Mouse (Mus musculus) gastrocnemius, postnatal 36 days (tissue): ENCODE results near the gene Arhgap32. TPM values are rescaled to one million over a fixed set of nuclear protein-coding genes. Genes with fewer than 3 reads are reported as not detected.

Source experiments
- DNase-seq, 2 experiments: peaks; one replicate each; pipeline ENCODE4 v3.0.0; 2022
- intact Hi-C: fragments of 180-260 bp; cut with DNase I; formaldehyde crosslinking; loops from one replicate; pipeline ENCODE4 v1.15.1; 2025
- total RNA-seq, 2 experiments: library from RNA; stranded (reverse); gene quantifications; 2 replicates each; pipeline ENCODE4 v1.2.3; 2021

Arhgap32 gene
- total RNA-seq, 2 experiments from 2014 or later: 4.5 to 6.0 TPM

DNA sequence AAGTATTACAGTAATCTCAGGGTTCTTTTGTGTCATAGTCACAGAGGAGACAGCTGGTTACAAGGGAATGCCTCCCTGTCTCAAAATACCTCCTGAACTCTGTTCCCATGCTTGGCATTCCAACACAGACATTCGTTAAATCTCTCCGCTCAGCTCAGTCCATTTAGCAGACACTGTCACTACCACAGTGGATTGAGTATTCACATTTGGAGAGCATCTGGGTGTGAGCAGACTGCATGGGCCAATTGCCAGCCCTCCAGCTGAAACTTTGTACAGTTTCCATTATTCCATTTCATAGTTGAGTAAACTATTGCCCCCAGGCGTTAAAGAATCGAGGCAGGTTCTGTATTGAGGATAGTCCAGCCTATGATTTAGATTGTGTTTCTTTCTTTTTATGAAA, 60.7 kb downstream of the Arhgap32 start:
- DNase-seq: no peak
- intact Hi-C loops: no loop called here

DNA sequence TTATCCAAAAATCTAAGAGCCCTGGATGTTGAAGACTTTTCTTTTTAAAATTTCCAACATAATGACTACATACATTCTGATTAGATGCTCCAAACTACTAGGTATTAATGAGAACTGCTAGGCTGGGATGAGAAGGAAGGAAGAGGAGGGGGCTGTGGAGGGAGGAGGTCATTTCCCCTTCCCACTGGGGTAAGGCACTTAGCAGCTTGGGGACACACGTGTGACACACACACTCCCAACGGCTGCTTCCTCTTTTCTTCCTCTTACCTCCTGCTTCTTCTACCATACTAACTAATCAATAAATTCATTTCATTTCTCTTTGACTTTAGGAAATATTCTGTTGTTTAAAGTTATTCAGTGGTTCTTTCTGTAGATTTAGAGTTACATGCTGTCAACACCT, 65.2 kb downstream of the Arhgap32 start:
- intact Hi-C loops: no loop called here
- DNase-seq: no peak

DNA sequence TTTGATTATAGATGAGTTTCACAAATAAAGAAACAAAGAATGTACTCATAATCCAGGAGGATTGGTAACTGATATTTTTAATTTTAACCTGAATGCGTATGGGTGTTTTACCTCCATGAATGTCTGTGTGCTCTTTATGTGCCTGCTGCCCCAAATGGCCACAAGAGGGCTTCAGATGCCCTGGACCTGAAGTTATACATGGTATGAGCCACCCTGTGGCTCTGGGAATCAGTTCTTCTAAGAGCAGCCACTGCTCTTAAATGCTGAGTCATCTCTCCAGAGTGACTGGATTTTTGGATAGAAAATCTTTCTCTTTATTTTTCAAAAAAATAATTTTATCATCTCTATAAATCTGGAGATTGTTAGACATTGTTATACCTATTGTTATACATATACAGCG, 70.6 kb downstream of the Arhgap32 start:
- DNase-seq: no peak
- intact Hi-C loops: no loop called here

DNA sequence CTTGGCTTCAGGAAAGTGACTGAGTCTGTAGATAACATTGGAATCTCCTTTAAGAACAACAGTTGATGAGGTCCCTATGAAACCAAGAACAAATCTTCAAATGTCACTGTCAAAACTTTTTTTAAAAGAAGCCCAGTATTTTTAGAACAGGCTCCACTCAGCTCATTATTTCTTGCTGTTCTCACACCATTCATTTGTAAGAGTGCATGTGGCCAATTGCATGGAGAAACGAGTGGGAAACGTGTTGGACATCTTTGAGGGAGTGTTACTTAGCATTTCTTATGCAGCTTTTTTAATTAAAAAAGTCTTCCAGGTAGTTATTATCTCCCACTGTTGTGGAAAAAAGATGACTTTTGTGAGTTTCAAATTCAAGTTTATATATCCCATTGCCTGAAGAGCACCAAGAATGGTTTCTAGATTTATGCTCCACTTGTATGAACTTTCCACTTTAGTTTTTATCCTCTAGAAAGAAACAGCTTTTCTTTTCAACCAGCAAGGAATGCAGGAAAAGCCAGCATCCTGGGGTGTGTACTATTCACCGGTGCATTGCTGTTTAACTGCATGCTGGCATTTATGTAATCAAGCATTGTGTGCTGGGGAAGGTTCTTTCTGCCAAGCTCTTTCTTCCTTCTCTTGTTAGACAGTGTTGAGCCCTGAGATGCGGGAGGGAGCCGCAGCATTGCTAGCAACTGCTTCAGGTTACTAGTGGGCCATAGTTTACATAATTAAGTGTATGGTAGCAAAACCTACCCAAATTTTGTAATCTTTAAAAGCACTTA, 76.5 kb downstream of the Arhgap32 start:
- no peak for DNase-seq
- intact Hi-C loops: no loop called here

DNA sequence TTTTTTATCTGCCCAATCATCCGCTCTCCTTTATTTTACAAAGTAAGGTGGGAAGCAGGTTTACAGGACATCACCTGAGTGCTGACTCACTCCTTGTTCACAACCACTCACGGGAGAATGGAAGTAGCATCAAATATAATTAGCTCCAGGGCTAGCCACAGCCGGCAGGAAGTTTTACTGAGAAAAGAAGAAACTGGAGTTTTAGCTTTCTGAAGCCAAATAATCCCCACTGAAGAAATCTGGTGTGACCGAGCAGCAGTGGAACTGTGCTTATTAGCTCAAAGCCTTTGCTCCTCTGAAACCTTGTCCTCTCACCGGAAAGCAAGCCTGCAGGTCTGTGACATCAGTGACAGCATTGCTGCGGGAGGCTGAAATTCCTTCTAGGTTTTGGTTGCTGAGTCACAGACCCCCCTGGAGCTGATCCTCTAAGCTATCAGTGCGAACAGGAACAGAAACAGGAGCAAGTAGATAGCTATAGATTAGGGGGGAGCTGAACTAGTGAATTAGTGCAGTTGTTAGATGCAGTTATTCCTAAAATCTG, 88.6 kb downstream of the Arhgap32 start:
- intact Hi-C loops: no loop called here
- DNase-seq: no peak

DNA sequence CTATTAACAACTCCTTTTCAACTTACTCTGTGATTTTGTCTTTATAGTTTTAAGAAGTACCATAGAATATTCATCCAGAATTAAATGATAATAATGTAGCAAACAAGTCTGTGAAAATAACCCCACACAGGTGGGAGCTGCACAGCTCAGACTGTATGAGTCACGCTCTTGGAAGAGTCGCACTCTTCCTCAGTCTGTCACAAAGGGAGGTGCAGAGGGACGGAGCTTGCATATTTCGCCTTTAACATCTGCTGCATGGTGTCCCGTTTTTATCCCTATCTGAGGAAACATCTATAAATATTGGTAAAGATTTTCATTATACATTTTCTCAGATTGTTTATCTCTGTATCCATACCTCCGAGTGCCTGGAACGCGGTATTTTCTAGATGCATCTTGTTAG, 91.2 kb downstream of the Arhgap32 start:
- no peak for DNase-seq
- intact Hi-C loops: no loop called here

DNA sequence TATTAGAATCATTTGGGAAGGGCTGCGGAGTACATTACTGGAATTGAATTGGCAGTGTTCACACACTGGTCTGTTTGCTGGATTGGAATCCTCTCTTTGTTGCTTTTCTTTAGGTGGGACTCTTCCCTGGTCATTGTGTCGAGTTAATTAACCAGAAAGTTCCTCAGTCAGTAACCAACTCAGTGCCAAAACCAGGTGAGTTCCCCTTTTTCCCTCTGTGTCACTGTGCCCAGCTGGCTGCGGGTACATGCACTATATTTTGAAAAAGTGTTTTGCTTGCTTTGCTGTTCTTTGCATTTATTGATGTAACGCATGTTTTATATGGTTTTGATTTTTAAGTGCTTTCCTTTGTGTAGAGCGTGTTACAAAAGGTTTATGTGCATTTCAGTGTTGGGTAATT, 92.1 kb downstream of the Arhgap32 start:
- DNase-seq: no peak
- intact Hi-C loops: no loop called here

DNA sequence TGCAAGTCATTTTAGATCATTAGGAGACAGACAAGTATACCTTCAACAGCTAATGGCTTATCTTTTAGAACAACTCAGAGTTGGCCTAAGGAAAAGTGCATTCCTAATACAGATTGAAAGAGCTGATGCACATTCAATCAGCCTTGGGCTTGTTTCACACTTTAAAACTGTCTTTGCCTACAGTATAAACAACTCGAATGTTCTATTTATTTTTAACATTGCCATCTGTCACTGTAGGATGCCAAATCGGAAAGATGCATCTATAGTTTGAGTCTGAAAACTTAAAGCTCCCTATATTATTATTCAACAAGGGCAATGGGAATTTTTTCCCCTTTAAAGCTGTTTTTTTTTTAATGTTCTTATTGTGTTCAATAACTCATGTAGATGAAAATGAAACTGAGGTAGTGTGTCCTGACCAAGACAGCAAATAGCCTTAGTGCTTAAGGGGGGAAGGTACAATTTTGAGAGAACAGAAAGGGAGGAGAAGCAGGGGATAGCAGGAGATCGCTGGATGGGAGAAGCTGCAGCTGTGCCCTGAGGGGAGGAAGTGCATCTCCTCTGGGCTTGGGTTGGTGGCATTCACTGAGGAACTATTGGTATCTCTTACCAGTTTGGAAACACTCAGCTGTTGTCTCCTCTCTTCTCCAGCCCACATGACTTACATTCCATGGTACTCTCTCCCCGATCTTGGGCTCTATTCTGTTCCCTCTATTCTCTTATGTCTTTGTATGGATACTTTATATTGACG, 101.1 kb downstream of the Arhgap32 start:
- intact Hi-C loops: no loop called here
- no peak for DNase-seq

DNA sequence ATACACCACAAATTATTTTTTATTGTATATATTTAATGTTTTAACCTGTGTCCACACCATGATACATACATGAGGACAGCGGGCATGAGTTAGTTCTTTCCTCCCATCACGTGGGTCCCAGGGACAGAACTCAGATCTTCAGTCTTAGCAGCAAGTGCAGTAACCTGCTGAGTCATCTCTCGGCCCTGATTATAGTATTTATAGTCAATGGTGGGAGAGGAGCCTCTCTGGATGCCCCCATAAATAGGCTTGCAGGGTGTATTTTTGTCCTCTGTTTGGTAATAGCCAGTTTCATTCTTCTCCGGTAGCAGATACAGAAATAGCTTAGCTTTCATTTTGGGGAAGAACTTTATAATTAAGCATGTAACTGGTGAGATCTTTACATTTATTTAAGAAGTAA, 103.5 kb downstream of the Arhgap32 start:
- intact Hi-C loops: no loop called here
- DNase-seq: no peak

DNA sequence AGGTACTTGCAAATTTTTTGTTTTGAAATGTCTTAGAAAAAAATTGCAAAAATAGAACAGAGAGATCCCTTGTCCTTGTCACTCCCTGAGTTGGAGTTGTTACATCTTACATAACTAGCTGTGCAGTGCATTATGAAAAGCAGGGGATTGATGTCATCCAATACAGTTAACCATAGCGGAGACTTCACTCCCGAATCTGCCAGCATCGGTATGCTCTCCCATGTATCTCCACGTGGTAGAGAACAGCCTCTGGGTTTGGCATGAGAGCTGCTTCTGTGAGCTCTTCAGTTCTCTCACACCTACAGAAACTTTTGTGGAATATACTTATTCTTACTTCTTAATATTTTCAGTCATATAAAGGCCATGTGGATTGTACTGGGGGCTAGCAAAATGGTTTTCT, 106.2 kb downstream of the Arhgap32 start:
- intact Hi-C loops: no loop called here
- no peak for DNase-seq

DNA sequence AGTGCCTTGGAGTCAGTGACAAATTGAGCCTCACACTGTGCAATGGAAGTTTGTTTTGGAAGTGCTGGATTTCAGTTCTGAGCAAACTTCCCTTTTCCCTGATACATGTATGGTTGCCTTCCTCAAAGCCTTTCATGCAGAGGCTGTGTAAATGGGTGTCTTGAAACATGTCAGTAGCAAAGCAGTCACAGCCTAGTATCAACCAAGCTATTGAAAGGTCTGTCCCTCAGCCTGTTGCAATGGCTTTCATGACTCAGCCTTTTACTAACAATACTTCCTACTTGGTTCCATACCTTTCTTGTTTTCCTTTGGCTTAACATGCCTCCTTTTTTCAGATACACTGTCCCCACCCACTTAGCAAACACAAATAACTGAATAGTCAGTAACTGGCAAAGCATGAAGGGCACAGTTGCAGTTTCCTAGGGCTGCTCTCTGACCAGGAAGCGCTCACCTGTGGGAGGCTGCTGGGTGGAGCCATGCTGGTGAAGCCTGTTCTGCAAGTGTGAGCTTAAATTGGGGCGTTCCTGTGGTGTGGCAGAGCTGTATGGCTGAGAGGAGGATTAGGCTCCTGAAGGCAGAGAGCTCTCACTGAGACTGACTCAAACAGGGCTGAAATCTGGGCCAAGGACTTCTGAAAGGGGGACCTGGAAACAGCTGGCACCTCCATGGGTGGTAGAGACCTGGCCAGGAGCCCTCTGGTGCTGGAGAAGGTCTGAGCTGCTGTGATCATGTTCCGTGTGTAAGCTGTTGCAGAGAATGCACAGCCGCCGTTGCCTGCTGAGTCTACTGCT, 108.0 kb downstream of the Arhgap32 start:
- DNase-seq: no peak
- intact Hi-C loops: no loop called here

DNA sequence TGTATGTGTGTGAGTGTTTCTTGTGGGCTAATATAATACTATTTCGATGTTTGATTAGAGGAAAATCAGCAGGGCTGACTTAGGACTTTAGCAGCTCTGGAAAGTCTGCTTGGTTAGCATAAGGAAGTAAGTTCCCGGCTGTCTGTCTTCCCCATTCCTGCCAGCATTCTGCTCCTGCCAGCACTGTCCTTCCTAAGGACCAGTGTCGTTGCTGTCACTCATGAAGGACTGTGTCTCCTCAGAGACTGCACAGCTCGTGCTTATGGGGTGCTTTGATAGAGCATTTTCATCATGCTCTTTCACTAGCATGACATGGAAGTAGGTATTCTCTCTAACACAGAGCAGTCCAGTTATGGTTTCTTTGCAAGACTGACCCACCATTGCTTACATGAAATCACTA, 109.0 kb downstream of the Arhgap32 start:
- no peak for DNase-seq
- intact Hi-C loops: no loop called here

DNA sequence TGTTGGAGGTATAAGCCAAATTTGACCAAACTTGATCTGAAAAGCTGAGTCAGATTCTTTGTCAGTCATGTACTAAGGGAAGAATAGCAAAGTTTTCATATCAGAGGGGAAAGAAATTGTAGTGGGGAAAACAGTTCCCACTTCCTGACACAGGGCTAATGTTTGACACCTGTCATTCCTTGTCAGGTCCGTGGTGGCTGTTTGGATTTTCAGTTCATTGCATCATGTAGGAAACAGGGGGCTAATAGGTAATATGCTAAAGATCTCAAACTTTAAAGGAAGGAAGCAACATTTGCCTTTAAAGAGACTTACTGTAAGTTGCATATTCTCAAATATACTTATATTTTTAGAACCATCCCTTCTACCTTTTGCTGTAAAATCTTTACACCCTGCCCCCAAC, 109.6 kb downstream of the Arhgap32 start:
- intact Hi-C loops: no loop called here
- no peak for DNase-seq

DNA sequence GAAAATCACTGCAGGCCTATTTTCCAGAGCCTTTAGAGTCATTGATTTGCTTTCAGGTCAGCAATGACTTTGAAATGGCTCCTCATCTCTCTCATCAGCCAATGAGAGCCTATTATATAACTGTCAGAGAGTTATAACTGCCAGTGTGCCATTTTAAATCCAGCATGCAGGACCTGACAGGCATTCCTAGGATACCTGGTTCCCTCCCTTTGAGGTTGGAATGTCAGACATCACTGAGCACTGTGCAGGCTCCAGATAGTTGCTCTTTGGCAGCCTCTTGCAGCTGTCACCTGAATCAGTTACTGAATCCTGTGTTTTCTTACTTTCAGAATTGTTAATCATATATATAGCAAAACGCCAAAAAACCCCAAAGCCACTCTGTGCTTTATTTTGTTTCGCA, 111.1 kb downstream of the Arhgap32 start:
- no peak for DNase-seq
- intact Hi-C loops: no loop called here

DNA sequence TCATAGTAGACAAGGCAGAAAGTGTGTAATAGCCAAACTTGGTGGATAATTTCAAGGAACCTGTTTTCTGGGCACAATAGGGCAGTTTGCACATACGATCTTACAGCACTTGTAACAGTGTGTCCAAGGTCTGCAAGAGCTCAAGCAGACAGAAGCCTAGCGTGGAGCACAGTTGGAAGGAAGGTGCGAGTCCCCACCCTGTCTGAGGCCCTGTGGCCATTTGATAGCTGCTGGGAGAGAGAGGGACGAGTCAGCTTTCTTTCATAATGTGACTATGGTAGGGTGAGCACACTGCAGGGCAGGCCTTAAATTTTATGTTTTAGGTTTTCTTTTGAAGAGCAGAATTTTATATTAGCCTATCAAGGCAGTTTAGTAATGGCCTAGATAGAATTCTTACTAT, 117.7 kb downstream of the Arhgap32 start:
- no peak for DNase-seq
- intact Hi-C loops: no loop called here

DNA sequence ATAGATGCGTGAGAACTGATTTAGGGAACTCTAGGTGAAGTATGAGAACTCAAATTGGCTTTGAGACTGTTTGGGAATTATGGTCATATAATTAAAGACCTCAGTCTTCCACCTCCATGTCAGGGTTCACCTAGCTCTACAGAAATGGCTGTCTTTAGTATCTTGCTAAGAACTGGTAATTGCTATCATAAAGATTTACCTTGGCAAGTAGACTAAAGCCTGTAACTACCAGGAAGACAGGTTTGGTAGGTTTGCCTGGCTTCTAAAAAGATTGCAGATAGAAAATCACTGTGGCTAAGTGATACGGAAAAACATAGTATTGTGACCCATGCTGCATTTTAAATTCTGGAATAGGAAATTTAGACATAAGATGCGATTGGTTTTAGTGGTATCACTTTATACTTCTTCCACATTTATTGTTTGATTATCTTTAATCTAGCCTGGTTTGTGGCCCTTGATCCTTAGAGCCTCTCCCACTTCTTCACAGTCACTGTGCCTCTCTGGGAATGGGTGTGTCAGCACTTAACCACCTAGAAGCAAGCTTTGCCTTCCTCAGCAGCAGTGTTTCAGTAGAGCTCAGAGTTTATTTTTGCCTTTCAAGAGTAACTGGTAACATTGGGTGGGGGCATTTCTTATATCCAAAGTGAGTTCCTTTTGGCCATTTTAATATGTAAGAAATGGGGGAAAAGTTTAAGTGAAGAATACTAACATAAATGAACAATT, 119.0 kb downstream of the Arhgap32 start:
- DNase-seq: no peak
- intact Hi-C loops: no loop called here

DNA sequence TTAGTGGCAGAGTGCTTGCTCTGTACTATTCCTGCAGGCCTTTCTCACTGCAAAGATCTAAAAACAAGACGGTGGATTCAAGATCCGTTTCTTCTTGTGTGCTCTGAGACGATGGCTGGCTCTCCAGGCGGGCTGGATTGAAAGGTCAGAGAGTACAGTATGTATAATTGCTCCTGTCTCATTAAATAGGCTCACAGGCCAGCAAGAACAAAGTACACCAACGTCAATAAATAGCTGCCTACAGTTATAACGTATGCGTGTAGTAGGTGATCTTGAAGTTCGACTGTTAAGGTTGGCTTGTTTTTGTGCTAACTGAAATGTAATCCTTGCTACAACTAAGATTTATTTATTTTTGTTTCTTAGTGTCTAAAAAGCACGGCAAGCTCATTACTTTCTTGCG, 123.0 kb downstream of the Arhgap32 start:
- intact Hi-C loops: no loop called here

DNA sequence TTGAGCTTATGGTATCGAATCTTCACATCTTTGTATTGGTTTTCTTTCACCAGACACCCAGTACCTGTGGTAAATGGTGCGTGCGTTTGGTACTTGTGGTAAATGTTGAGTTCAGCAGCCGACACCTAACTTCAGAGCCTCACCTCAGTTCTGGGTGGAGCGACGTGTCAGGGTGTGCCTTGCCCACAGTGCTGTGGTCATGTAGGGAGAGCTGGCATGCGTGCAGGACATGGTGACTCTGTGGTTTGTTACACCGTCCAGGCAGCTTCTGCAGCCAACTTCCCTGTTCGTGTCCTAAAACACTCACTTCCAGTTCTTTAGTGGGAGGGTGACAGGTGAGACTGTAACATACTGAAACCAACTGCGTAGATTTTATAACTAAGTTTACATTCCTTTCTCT, 123.5 kb downstream of the Arhgap32 start:
- intact Hi-C loops: no loop called here
- no peak for DNase-seq

More for the DNA sequence above, 123.0 kb downstream of the Arhgap32 start:
- DNase-seq: no peak

DNA sequence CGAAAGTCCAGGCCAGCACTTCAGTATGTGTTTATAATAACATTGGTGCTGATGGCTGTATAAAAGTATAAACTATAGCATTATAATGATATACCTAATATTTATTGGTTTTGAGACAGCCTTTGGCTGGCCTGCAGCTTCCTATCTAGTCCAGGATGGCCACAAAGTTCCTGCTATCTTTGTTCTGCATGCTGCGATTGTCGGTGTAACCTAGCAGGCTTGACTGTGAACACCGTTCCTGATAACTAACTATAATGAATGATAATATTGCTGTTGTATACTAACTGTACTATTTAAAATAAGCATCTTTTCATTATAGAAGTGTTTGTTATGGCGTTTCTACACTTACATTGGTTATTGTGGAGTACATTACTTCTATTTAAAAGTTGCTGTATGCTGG, 124.5 kb downstream of the Arhgap32 start:
- DNase-seq: no peak
- intact Hi-C loops: no loop called here

DNA sequence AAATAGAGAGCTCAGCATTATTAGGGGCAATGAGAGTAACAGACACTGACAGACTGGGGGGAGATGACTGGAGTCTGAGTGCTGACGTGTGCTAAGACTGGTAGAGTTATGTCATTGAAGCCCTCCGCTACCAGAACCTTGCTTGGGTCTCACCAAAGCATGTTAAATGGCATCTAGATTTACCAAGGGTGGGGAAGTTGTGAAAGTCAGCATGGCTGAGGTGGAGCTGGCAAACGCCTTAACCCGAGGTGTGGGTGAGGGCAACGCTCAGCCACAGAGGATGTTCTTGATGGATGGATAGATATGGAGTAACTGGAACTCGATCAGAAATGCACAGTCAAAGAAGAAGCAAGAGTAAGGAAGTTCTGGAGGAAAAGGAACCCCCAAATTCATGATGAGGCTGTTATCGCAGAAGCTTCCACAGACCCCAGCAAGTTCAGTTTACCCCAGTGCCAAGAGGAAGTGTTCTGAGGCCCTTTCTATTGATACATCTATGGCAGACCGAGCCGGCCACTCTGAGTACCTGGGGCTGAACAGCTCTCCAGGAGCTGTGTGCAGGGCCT, 125.8 kb downstream of the Arhgap32 start:
- intact Hi-C loops: no loop called here
- DNase-seq: no peak
